Mouse (Mus musculus) ES-E14 (cell line): Measurements from ENCODE around the gene Tmem223. TPM values are rescaled to one million over a fixed set of nuclear protein-coding genes. Genes with fewer than 3 reads are reported as not detected.
"Not testable (repeated sequence)": the region's sequence is repeated elsewhere in the genome, so short reads cannot be mapped to it uniquely, and the experiment has no call there.

Experiments used
- DNase-seq: peaks from one replicate; pipeline ENCODE4 v3.0.0-alpha.2; 2013; ENCODE audit warnings: low read depth, low spot score
- H3K27ac ChIP-seq: 2 replicates; pipeline ENCODE4 v1.5.1; 2012; ENCODE audit warnings: low read depth, mild to moderate bottlenecking, low read length, moderate library complexity, mixed read lengths; ENCODE audit not compliant: poor library complexity, insufficient read depth, severe bottlenecking
- H3K36me3 ChIP-seq: 2 replicates; pipeline ENCODE4 v1.6.1; 2012; ENCODE audit warnings: mild to moderate bottlenecking, low read length, moderate library complexity, mixed read lengths; ENCODE audit not compliant: control insufficient read depth, poor library complexity, insufficient read depth, severe bottlenecking
- H3K4me1 ChIP-seq, 2 experiments: fragments of 150-350 bp in 1 of 2; sonication (generic) in 1 of 2; 2 replicates each; pipeline ENCODE4 v1.6.1; 2012; ENCODE audit warnings: low read length in 2 of 2, mild to moderate bottlenecking in 1 of 2, mixed read lengths in 1 of 2; ENCODE audit not compliant: control insufficient read depth in 2 of 2, insufficient read depth in 2 of 2, poor library complexity in 1 of 2
- H3K4me3 ChIP-seq, 2 experiments: fragments of 150-350 bp in 1 of 2; sonication (generic) in 1 of 2; 2 replicates each; pipeline ENCODE4 v1.5.1; 2012; ENCODE audit warnings: low read length in 2 of 2, low read depth in 1 of 2, mild to moderate bottlenecking in 1 of 2, mixed read lengths in 1 of 2; ENCODE audit not compliant: insufficient read depth in 1 of 2, poor library complexity in 1 of 2, severe bottlenecking in 1 of 2
- H3K9ac ChIP-seq: 2 replicates; pipeline ENCODE4 v1.6.1; 2012; ENCODE audit warnings: low read depth, mild to moderate bottlenecking, low read length, mixed read lengths; ENCODE audit not compliant: poor library complexity, insufficient read depth, severe bottlenecking
- H3K9me3 ChIP-seq: fragments of 150-350 bp; sonication (generic); 2 replicates; pipeline ENCODE4 v1.6.1; 2012; ENCODE audit warnings: low read depth, mild to moderate bottlenecking, low read length; ENCODE audit not compliant: control insufficient read depth, insufficient read depth
- CHD2 ChIP-seq: IDR thresholded peaks from 2 replicates; pipeline ENCODE4 v1.6.1; 2014; ENCODE audit warnings: mild to moderate bottlenecking, low read depth, low read length, inconsistent platforms
- HCFC1 ChIP-seq: IDR thresholded peaks from 2 replicates; pipeline ENCODE4 v1.6.1; 2012; ENCODE audit warnings: low read length, inconsistent platforms, borderline replicate concordance; ENCODE audit not compliant: insufficient read depth
- MAFK ChIP-seq: IDR thresholded peaks from 2 replicates; pipeline ENCODE4 v1.6.1; 2014; ENCODE audit warnings: mild to moderate bottlenecking, low read depth, low read length, inconsistent platforms; ENCODE audit not compliant: insufficient read depth
- ZC3H11A ChIP-seq: IDR thresholded peaks from 2 replicates; pipeline ENCODE4 v1.6.1; 2012; ENCODE audit warnings: low read depth, mild to moderate bottlenecking, inconsistent platforms, low read length, borderline replicate concordance
- ZNF384 ChIP-seq: IDR thresholded peaks from 2 replicates; pipeline ENCODE4 v1.6.1; 2012; ENCODE audit warnings: low read depth, low read length, inconsistent platforms
- in situ Hi-C, 2 experiments: fragments of 600-800 bp; cut with MboI; formaldehyde crosslinking; loops; one replicate each; pipeline ENCODE4 v1.15.1; 2025; ENCODE audit warnings: low sequenced_read_pairs in 2 of 2, inconsistent platforms in 1 of 2; ENCODE audit not compliant: unreplicated experiment in 2 of 2
- total RNA-seq: library from RNA; depleted of rRNA; stranded (reverse); fragments of 300-350 nt; gene quantifications from 2 replicates; pipeline ENCODE4 v1.2.3, GENCODE M21; 2012

The Tmem223 gene
- total RNA-seq, 1 experiment: 77.3 TPM

- Histone ChIP-seq H3K9ac (no peak overlapping the region), H3K27ac (no peak overlapping the region), H3K9me3 (no peaks in the 10 kb centered on the region), H3K4me3 (no peak overlapping the region), H3K36me3 (peaks cover 29% of the 10 kb centered on the region), H3K4me1 (no peaks in the 10 kb centered on the region)
- in situ Hi-C loops: no loop called here
- DNase-seq: peak; percentile 64
- TF ChIP-seq MAFK (no peak), CHD2 (0 out of 2 replicates have a peak, but pooled peaks have one; percentile 20), ZNF384 (no peak)
Measured at GRCm38 (mm10) chr19:8727495-8728114, 43.2 kb upstream of the Tmem223 start.

- H3K4me3 ChIP-seq, H3K9ac ChIP-seq, H3K4me1 ChIP-seq, H3K27ac ChIP-seq, in situ Hi-C loops, H3K9me3 ChIP-seq, DNase-seq: not testable (repeated sequence)
- peaks cover 29% of the 10 kb centered on the region for H3K36me3 ChIP-seq
Measured at GRCm38 (mm10) chr19:8728335-8729099, 42.3 kb upstream of the Tmem223 start.

- no peaks in the 10 kb centered on the region for H3K4me1 ChIP-seq
- in situ Hi-C loops: no loop called here
- no peak for DNase-seq
- TF ChIP-seq HCFC1 (no peak), ZC3H11A (no peak), ZNF384 (no peak), CHD2 (no peak), MAFK (no peak)
- no peak overlapping the region for H3K27ac ChIP-seq
- no peak overlapping the region for H3K4me3 ChIP-seq
- no peak overlapping the region for H3K9ac ChIP-seq
- H3K9me3 ChIP-seq: no peaks in the 10 kb centered on the region
- H3K36me3 ChIP-seq: peaks cover 12% of the 10 kb centered on the region
Measured at GRCm38 (mm10) chr19:8734334-8734733, 36.5 kb upstream of the Tmem223 start.

- peak within 1 kb of the TSS; percentile 27 for H3K27ac ChIP-seq
- no peaks in the 10 kb centered on the region for H3K9me3 ChIP-seq
- peak within 1 kb of the TSS; percentile 84 to 89 for H3K4me3 ChIP-seq
- DNase-seq: peak; percentile 87
- H3K4me1 ChIP-seq: no peaks in the 10 kb centered on the region
- peak within 1 kb of the TSS; percentile 92 for H3K9ac ChIP-seq
- in situ Hi-C loops: no loop called here
- TF ChIP-seq ZNF384 (no peak), HCFC1 (peak; percentile 87), ZC3H11A (no peak)
- H3K36me3 ChIP-seq: peaks cover 23% of the 10 kb centered on the region
Measured at GRCm38 (mm10) chr19:8735389-8736159, 35.2 kb upstream of the Tmem223 start, which contains the start of gene Wdr74. Gene Wdr74 (plus strand): TSS chr19:8735827.
